Mouse (Mus musculus): ENCODE measurements around the gene Ttc23. TPM values are rescaled to one million over a fixed set of nuclear protein-coding genes. Genes with fewer than 3 reads are reported as not detected.
A peak's percentile ranks its signal among the peaks of the same experiment; 100 is the strongest.

The Ttc23 gene
- polyA plus RNA-seq, 1 experiment = 14.2 TPM

- H3ac ChIP-seq (ENCODE audit: control insufficient read depth, insufficient read length) = no peak overlapping the region
- TF ChIP-seq CEBPB (IDR thresholded peaks at IDR 0.05; ENCODE audit: insufficient read depth, poor library complexity, severe bottlenecking) (no peak), MYOD1 (IDR thresholded peaks at IDR 0.05; ENCODE audit: control insufficient read depth in 1 of 3, insufficient read length in 2 of 3, low read depth in 2 of 3) (no peak), POLR2AphosphoS2 (IDR thresholded peaks at IDR 0.05; ENCODE audit: insufficient read length, low read depth) (no peak), MYOG (IDR thresholded peaks at IDR 0.05; ENCODE audit: control insufficient read depth in 1 of 3, insufficient read depth in 1 of 3, insufficient read length in 2 of 3, low read depth in 2 of 3) (no peak), MAX (IDR thresholded peaks at IDR 0.05; ENCODE audit: low read depth) (no peak), E2F4 (IDR thresholded peaks at IDR 0.05; ENCODE audit: insufficient read depth) (no peak), SRF (IDR thresholded peaks at IDR 0.05; ENCODE audit: control insufficient read depth, insufficient read length, low read depth) (no peak), USF1 (IDR thresholded peaks at IDR 0.05; ENCODE audit: low read depth) (no peak), POLR2A (IDR thresholded peaks at IDR 0.05; ENCODE audit: insufficient read length, low read depth) (no peak), REST (IDR thresholded peaks at IDR 0.05; ENCODE audit: insufficient read depth, insufficient read length) (no peak), TCF12 (IDR thresholded peaks at IDR 0.05; ENCODE audit: insufficient read depth, poor library complexity, severe bottlenecking) (no peak), TCF3 (IDR thresholded peaks at IDR 0.05; ENCODE audit: insufficient read length, low read depth) (no peak)
- H3K27me3 ChIP-seq (ENCODE audit: control insufficient read depth, insufficient read depth, insufficient read length) = no peaks in the 10 kb centered on the region
- no peak overlapping the region for H3K4me3 ChIP-seq
- H3K36me3 ChIP-seq (ENCODE audit: control insufficient read depth, insufficient read depth) = no peaks in the 10 kb centered on the region
- H3K79me2 ChIP-seq (ENCODE audit: control insufficient read depth, insufficient read depth) = no peaks in the 10 kb centered on the region
- H3K4me2 ChIP-seq (ENCODE audit: low read depth) = no peak overlapping the region
Observed at GRCm38 (mm10) chr7:67728809-67729208, 81.6 kb downstream of the Ttc23 start.

- no peak overlapping the region for H3K4me3 ChIP-seq
- H3K79me2 ChIP-seq (ENCODE audit: control insufficient read depth, insufficient read depth) = no peaks in the 10 kb centered on the region
- H3ac ChIP-seq (ENCODE audit: control insufficient read depth, insufficient read length) = no peak overlapping the region
- H3K27me3 ChIP-seq (ENCODE audit: control insufficient read depth, insufficient read depth, insufficient read length) = no peaks in the 10 kb centered on the region
- no peaks in the 10 kb centered on the region for H3K36me3 ChIP-seq (ENCODE audit: control insufficient read depth, insufficient read depth)
- TF ChIP-seq POLR2A (IDR thresholded peaks at IDR 0.05; ENCODE audit: insufficient read length, low read depth) = no peak
- no peak for TF ChIP-seq TCF12 (IDR thresholded peaks at IDR 0.05; ENCODE audit: insufficient read depth, poor library complexity, severe bottlenecking)
- TF ChIP-seq POLR2AphosphoS2 (IDR thresholded peaks at IDR 0.05; ENCODE audit: insufficient read length, low read depth) = no peak
- TF ChIP-seq E2F4 (IDR thresholded peaks at IDR 0.05; ENCODE audit: insufficient read depth) = no peak
- no peak for TF ChIP-seq MAX (IDR thresholded peaks at IDR 0.05; ENCODE audit: low read depth)
- no peak for TF ChIP-seq MYOD1 (IDR thresholded peaks at IDR 0.05; ENCODE audit: control insufficient read depth in 1 of 3, insufficient read length in 2 of 3, low read depth in 2 of 3)
- H3K4me2 ChIP-seq (ENCODE audit: low read depth) = no peak overlapping the region
Observed at GRCm38 (mm10) chr7:67730431-67731110, 83.4 kb downstream of the Ttc23 start.

GRCm38 (mm10) chr7:67732276-67732675, 85.1 kb downstream of the Ttc23 start:
- Histone ChIP-seq H3K4me3 (no peak overlapping the region), H3K36me3 (ENCODE audit: control insufficient read depth, insufficient read depth) (no peaks in the 10 kb centered on the region), H3ac (ENCODE audit: control insufficient read depth, insufficient read length) (no peak overlapping the region), H3K27me3 (ENCODE audit: control insufficient read depth, insufficient read depth, insufficient read length) (no peaks in the 10 kb centered on the region), H3K79me2 (ENCODE audit: control insufficient read depth, insufficient read depth) (no peaks in the 10 kb centered on the region), H3K4me2 (ENCODE audit: low read depth) (no peak overlapping the region)
- no peak for TF ChIP-seq MYOD1 (IDR thresholded peaks at IDR 0.05; ENCODE audit: control insufficient read depth in 1 of 3, insufficient read length in 2 of 3, low read depth in 2 of 3)

DNA sequence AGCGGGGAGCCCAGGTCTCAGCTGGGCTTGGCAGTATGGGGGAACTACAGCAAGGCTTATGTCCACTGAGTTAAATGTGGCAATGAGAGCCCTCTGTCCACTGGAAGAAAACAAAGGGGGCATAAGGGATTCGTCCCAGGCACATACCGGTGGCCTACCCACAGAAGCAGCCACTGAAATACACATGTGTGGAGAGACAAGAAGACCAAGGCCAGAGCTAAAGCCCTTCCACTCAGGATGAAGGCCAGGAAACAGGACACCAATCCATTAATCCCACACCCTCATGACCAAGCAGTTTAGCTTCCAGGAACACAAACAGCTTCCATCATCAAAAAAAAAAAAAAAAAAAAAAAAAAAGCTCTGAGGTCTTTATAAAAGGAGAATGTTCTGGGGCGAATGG, 93.2 kb downstream of the Ttc23 start:
- Histone ChIP-seq H3K4me3 (no peak overlapping the region), H3K79me2 (ENCODE audit: control insufficient read depth, insufficient read depth) (no peaks in the 10 kb centered on the region), H3K36me3 (ENCODE audit: control insufficient read depth, insufficient read depth) (no peaks in the 10 kb centered on the region), H3K4me2 (ENCODE audit: low read depth) (peak overlapping the region; percentile 73), H3ac (ENCODE audit: control insufficient read depth, insufficient read length) (no peak overlapping the region), H3K27me3 (ENCODE audit: control insufficient read depth, insufficient read depth, insufficient read length) (no peaks in the 10 kb centered on the region)
- TF ChIP-seq E2F4 (IDR thresholded peaks at IDR 0.05; ENCODE audit: insufficient read depth) (no peak), MYOD1 (IDR thresholded peaks at IDR 0.05; ENCODE audit: control insufficient read depth in 1 of 3, insufficient read length in 2 of 3, low read depth in 2 of 3) (no peak), USF1 (IDR thresholded peaks at IDR 0.05; ENCODE audit: low read depth) (no peak), REST (IDR thresholded peaks at IDR 0.05; ENCODE audit: insufficient read depth, insufficient read length) (no peak), POLR2AphosphoS2 (IDR thresholded peaks at IDR 0.05; ENCODE audit: insufficient read length, low read depth) (no peak), SRF (IDR thresholded peaks at IDR 0.05; ENCODE audit: control insufficient read depth, insufficient read length, low read depth) (no peak), MYOG (IDR thresholded peaks at IDR 0.05; ENCODE audit: control insufficient read depth in 1 of 3, insufficient read depth in 1 of 3, insufficient read length in 2 of 3, low read depth in 2 of 3) (no peak), TCF12 (IDR thresholded peaks at IDR 0.05; ENCODE audit: insufficient read depth, poor library complexity, severe bottlenecking) (no peak), CEBPB (IDR thresholded peaks at IDR 0.05; ENCODE audit: insufficient read depth, poor library complexity, severe bottlenecking) (no peak), MAX (IDR thresholded peaks at IDR 0.05; ENCODE audit: low read depth) (no peak), POLR2A (IDR thresholded peaks at IDR 0.05; ENCODE audit: insufficient read length, low read depth) (no peak), TCF3 (IDR thresholded peaks at IDR 0.05; ENCODE audit: insufficient read length, low read depth) (no peak)

- Histone ChIP-seq H3ac (ENCODE audit: control insufficient read depth, insufficient read length) (no peak overlapping the region), H3K27me3 (ENCODE audit: control insufficient read depth, insufficient read depth, insufficient read length) (no peaks in the 10 kb centered on the region), H3K4me2 (ENCODE audit: low read depth) (peak overlapping the region; percentile 73), H3K79me2 (ENCODE audit: control insufficient read depth, insufficient read depth) (no peaks in the 10 kb centered on the region), H3K36me3 (ENCODE audit: control insufficient read depth, insufficient read depth) (no peaks in the 10 kb centered on the region), H3K4me3 (no peak overlapping the region)
- TF ChIP-seq POLR2A (IDR thresholded peaks at IDR 0.05; ENCODE audit: insufficient read length, low read depth) = no peak
- TF ChIP-seq TCF12 (IDR thresholded peaks at IDR 0.05; ENCODE audit: insufficient read depth, poor library complexity, severe bottlenecking) = no peak
- no peak for TF ChIP-seq POLR2AphosphoS2 (IDR thresholded peaks at IDR 0.05; ENCODE audit: insufficient read length, low read depth)
- no peak for TF ChIP-seq TCF3 (IDR thresholded peaks at IDR 0.05; ENCODE audit: insufficient read length, low read depth)
- no peak for TF ChIP-seq MYOG (IDR thresholded peaks at IDR 0.05; ENCODE audit: control insufficient read depth in 1 of 3, insufficient read depth in 1 of 3, insufficient read length in 2 of 3, low read depth in 2 of 3)
- no peak for TF ChIP-seq MAX (IDR thresholded peaks at IDR 0.05; ENCODE audit: low read depth)
- TF ChIP-seq USF1 (IDR thresholded peaks at IDR 0.05; ENCODE audit: low read depth) = no peak
- TF ChIP-seq MYOD1 (IDR thresholded peaks at IDR 0.05; ENCODE audit: control insufficient read depth in 1 of 3, insufficient read length in 2 of 3, low read depth in 2 of 3) = no peak
- TF ChIP-seq REST (IDR thresholded peaks at IDR 0.05; ENCODE audit: insufficient read depth, insufficient read length) = no peak
- TF ChIP-seq CEBPB (IDR thresholded peaks at IDR 0.05; ENCODE audit: insufficient read depth, poor library complexity, severe bottlenecking) = no peak
- TF ChIP-seq SRF (IDR thresholded peaks at IDR 0.05; ENCODE audit: control insufficient read depth, insufficient read length, low read depth) = no peak
- no peak for TF ChIP-seq E2F4 (IDR thresholded peaks at IDR 0.05; ENCODE audit: insufficient read depth)
Observed at GRCm38 (mm10) chr7:67740796-67741195, 93.6 kb downstream of the Ttc23 start.

All from myocyte (in vitro differentiated cells).